Mouse (Mus musculus) kidney, adult 2 months (tissue): ENCODE measurements around the gene Fam83d.

Source experiments
- CTCF ChIP-seq: fragments of 200-500 bp; conservative IDR thresholded peaks from 2 replicates; pipeline ENCODE4 v1.5.1; 2011; ENCODE audit warnings: low read depth, mild to moderate bottlenecking, control low read depth, low read length, moderate library complexity, mixed read lengths; ENCODE audit not compliant: insufficient read depth, insufficient read length
- POLR2A ChIP-seq: fragments of 200-500 bp; IDR thresholded peaks from one replicate; pipeline ENCODE4 v1.6.1; 2011; ENCODE audit warnings: low read depth, low read length, control low read depth

GRCm38 (mm10) chr2:158781126-158781525 is 13.2 kb downstream of the Fam83d start:
- TF ChIP-seq POLR2A: no peak
- no peak for TF ChIP-seq CTCF
